Mouse (Mus musculus): ENCODE measurements around the gene Kcnc1. TPM values are rescaled to one million over a fixed set of nuclear protein-coding genes. Genes with fewer than 3 reads are reported as not detected.

The Kcnc1 gene
- polyA plus RNA-seq, 1 experiment from 2014 or later = 0.18 TPM

- no peak overlapping the region for H3K4me2 ChIP-seq (replicated peaks; ENCODE audit: low read depth)
Measured at GRCm38 (mm10) chr7:46479793-46480192, 83.5 kb downstream of the Kcnc1 start.

GRCm38 (mm10) chr7:46482099-46482531, 85.8 kb downstream of the Kcnc1 start:
- no peak overlapping the region for H3K4me3 ChIP-seq (ENCODE audit: low read depth, low read length)
- 0 out of 2 replicates have a peak, but pooled peaks cover 8% of the 10 kb centered on the region for H3K4me1 ChIP-seq (replicated peaks; ENCODE audit: control insufficient read depth, insufficient read depth)
- no peak overlapping the region for H3K9ac ChIP-seq (ENCODE audit: low read length)
- H3K9me3 ChIP-seq (ENCODE audit: control insufficient read depth, low read length) = no peaks in the 10 kb centered on the region
- WGBS = 52% methylated on average over 2 of the region's 2 CpGs
- peak; percentile 30 for DNase-seq (ENCODE audit: low spot score)
- TF ChIP-seq CTCF (IDR thresholded peaks at IDR 0.05; ENCODE audit: low read depth) = no peak
- no peak for TF ChIP-seq EP300 (optimal IDR thresholded peaks at IDR 0.05)
- no peaks in the 10 kb centered on the region for H3K36me3 ChIP-seq (ENCODE audit: control insufficient read depth, insufficient read depth, low read length)
- no peak overlapping the region for H3K4me2 ChIP-seq (replicated peaks; ENCODE audit: low read depth)
- 0 out of 2 replicates have a peak overlapping the region, but pooled peaks have one; percentile 1 for H3K27ac ChIP-seq (replicated peaks)
- no peaks in the 10 kb centered on the region for H3K27me3 ChIP-seq (ENCODE audit: control insufficient read depth, insufficient read depth, low read length)
- peak; percentile 60 for ATAC-seq (ENCODE audit: low FRiP score, low TSS enrichment)

More at GRCm38 (mm10) chr7:46479793-46480192, 83.5 kb downstream of the Kcnc1 start:
- WGBS = 59% methylated on average over 6 of the region's 6 CpGs
- Histone ChIP-seq H3K4me1 (replicated peaks; ENCODE audit: control insufficient read depth, insufficient read depth) (0 out of 2 replicates have a peak, but pooled peaks cover 8% of the 10 kb centered on the region), H3K27ac (replicated peaks) (no peak overlapping the region), H3K4me3 (ENCODE audit: low read depth, low read length) (no peak overlapping the region), H3K36me3 (ENCODE audit: control insufficient read depth, insufficient read depth, low read length) (no peaks in the 10 kb centered on the region), H3K27me3 (ENCODE audit: control insufficient read depth, insufficient read depth, low read length) (no peaks in the 10 kb centered on the region), H3K9ac (ENCODE audit: low read length) (no peak overlapping the region), H3K9me3 (ENCODE audit: control insufficient read depth, low read length) (no peaks in the 10 kb centered on the region)
- ATAC-seq (ENCODE audit: low FRiP score, low TSS enrichment) (no peak), DNase-seq (ENCODE audit: low spot score) (no peak)
- TF ChIP-seq CTCF (IDR thresholded peaks at IDR 0.05; ENCODE audit: low read depth) (no peak), EP300 (optimal IDR thresholded peaks at IDR 0.05) (no peak)

DNA sequence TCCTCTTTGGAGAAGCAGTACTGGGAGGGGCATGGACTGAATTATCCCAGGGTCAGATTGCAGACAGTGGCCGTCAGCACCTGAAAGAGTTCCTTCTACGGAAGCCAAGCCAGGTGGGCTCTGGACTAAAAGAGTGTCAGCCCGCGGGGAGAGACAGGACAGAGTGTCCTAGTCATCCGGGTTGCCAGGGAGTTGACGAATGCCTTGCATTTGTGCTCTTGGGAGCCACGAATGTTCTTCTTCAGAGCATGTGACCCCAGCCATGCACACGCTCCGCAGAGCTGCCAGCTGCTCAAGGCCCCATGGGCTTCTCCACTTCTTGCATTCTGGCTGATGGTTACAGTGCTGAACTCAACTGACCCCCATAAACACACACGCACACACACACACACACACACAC, 86.8 kb downstream of the Kcnc1 start:
- no peak overlapping the region for H3K27ac ChIP-seq (replicated peaks)
- ATAC-seq (ENCODE audit: low FRiP score, low TSS enrichment) = no peak
- H3K4me3 ChIP-seq (ENCODE audit: low read depth, low read length) = no peak overlapping the region
- no peaks in the 10 kb centered on the region for H3K9me3 ChIP-seq (ENCODE audit: control insufficient read depth, low read length)
- DNase-seq (ENCODE audit: low spot score) = no peak
- 0 out of 2 replicates have a peak, but pooled peaks cover 8% of the 10 kb centered on the region for H3K4me1 ChIP-seq (replicated peaks; ENCODE audit: control insufficient read depth, insufficient read depth)
- TF ChIP-seq CTCF (IDR thresholded peaks at IDR 0.05; ENCODE audit: low read depth) (no peak), EP300 (optimal IDR thresholded peaks at IDR 0.05) (no peak)
- H3K9ac ChIP-seq (ENCODE audit: low read length) = no peak overlapping the region
- WGBS = 57% methylated on average over 10 of the region's 10 CpGs
- H3K36me3 ChIP-seq (ENCODE audit: control insufficient read depth, insufficient read depth, low read length) = no peaks in the 10 kb centered on the region
- no peaks in the 10 kb centered on the region for H3K27me3 ChIP-seq (ENCODE audit: control insufficient read depth, insufficient read depth, low read length)
- no peak overlapping the region for H3K4me2 ChIP-seq (replicated peaks; ENCODE audit: low read depth)

DNA sequence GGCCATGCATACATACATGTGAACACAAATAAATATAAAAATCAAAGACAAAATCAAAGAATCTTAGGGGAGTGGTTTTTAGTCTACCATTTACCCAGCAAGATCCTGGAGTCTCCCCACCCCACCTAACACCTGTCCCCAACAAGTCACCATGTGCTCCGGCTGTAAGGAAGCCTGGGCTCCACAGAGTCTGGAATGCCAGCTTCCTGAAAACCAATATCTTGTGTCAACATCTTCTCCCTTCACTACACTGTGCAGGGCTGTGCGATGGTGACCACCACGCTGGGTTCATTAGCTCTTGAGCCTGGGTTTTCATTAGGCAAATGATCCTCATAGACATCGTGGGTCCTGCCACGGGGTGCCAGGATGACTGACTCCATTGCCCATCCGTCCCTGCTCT, 87.9 kb downstream of the Kcnc1 start:
- DNase-seq (ENCODE audit: low spot score) (no peak), ATAC-seq (ENCODE audit: low FRiP score, low TSS enrichment) (no peak)
- 73% methylated on average over 6 of the region's 6 CpGs for WGBS
- H3K9me3 ChIP-seq (ENCODE audit: control insufficient read depth, low read length) = no peaks in the 10 kb centered on the region
- no peak overlapping the region for H3K9ac ChIP-seq (ENCODE audit: low read length)
- H3K27me3 ChIP-seq (ENCODE audit: control insufficient read depth, insufficient read depth, low read length) = no peaks in the 10 kb centered on the region
- 0 out of 2 replicates have a peak, but pooled peaks cover 8% of the 10 kb centered on the region for H3K4me1 ChIP-seq (replicated peaks; ENCODE audit: control insufficient read depth, insufficient read depth)
- H3K27ac ChIP-seq (replicated peaks) = no peak overlapping the region
- H3K36me3 ChIP-seq (ENCODE audit: control insufficient read depth, insufficient read depth, low read length) = no peaks in the 10 kb centered on the region
- TF ChIP-seq EP300 (optimal IDR thresholded peaks at IDR 0.05) = no peak
- TF ChIP-seq CTCF (IDR thresholded peaks at IDR 0.05; ENCODE audit: low read depth) = no peak
- no peak overlapping the region for H3K4me2 ChIP-seq (replicated peaks; ENCODE audit: low read depth)
- H3K4me3 ChIP-seq (ENCODE audit: low read depth, low read length) = no peak overlapping the region

- Histone ChIP-seq H3K4me2 (replicated peaks; ENCODE audit: low read depth) (no peak overlapping the region), H3K27ac (replicated peaks) (no peak overlapping the region), H3K9me3 (ENCODE audit: control insufficient read depth, low read length) (no peaks in the 10 kb centered on the region), H3K4me1 (replicated peaks; ENCODE audit: control insufficient read depth, insufficient read depth) (0 out of 2 replicates have a peak, but pooled peaks cover 7% of the 10 kb centered on the region), H3K4me3 (ENCODE audit: low read depth, low read length) (no peak overlapping the region), H3K27me3 (ENCODE audit: control insufficient read depth, insufficient read depth, low read length) (no peaks in the 10 kb centered on the region), H3K36me3 (ENCODE audit: control insufficient read depth, insufficient read depth, low read length) (no peaks in the 10 kb centered on the region), H3K9ac (ENCODE audit: low read length) (no peak overlapping the region)
- no peak for TF ChIP-seq EP300 (optimal IDR thresholded peaks at IDR 0.05)
- no peak for TF ChIP-seq CTCF (IDR thresholded peaks at IDR 0.05; ENCODE audit: low read depth)
- ATAC-seq (ENCODE audit: low FRiP score, low TSS enrichment) (no peak), DNase-seq (ENCODE audit: low spot score) (no peak)
- WGBS = 74% methylated on average over 5 of the region's 5 CpGs
Measured at GRCm38 (mm10) chr7:46486761-46487160, 90.5 kb downstream of the Kcnc1 start.

DNA sequence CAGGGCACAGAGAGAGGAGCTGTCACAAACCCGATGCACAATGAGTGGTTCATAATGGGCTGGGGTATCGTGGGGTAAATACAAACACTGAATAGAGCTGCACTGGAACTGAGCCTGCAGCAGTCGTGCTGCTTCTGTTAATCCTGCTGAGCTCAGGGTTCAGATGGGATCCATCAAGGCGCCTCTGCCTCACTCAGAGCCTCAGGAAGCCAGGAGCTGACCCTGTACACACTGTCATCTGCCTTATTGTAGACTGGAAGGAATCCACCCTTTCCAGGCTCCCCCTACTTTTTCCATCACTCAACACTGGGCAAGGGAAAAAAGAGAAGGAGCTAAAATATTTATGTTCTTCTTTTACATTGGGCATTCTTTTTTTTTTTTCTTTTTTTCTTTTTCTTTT, 91.1 kb downstream of the Kcnc1 start:
- Histone ChIP-seq H3K27ac (replicated peaks) (no peak overlapping the region), H3K27me3 (ENCODE audit: control insufficient read depth, insufficient read depth, low read length) (no peaks in the 10 kb centered on the region)
- DNase-seq (ENCODE audit: low spot score) = no peak

More for the DNA sequence above, 91.1 kb downstream of the Kcnc1 start:
- Histone ChIP-seq H3K4me2 (replicated peaks; ENCODE audit: low read depth) (no peak overlapping the region), H3K4me1 (replicated peaks; ENCODE audit: control insufficient read depth, insufficient read depth) (0 out of 2 replicates have a peak, but pooled peaks cover 2% of the 10 kb centered on the region), H3K4me3 (ENCODE audit: low read depth, low read length) (no peak overlapping the region), H3K36me3 (ENCODE audit: control insufficient read depth, insufficient read depth, low read length) (no peaks in the 10 kb centered on the region), H3K9me3 (ENCODE audit: control insufficient read depth, low read length) (no peaks in the 10 kb centered on the region), H3K9ac (ENCODE audit: low read length) (no peak overlapping the region)
- no peak for ATAC-seq (ENCODE audit: low FRiP score, low TSS enrichment)
- WGBS = 34% methylated on average over 4 of the region's 4 CpGs
- TF ChIP-seq CTCF (IDR thresholded peaks at IDR 0.05; ENCODE audit: low read depth) (no peak), EP300 (optimal IDR thresholded peaks at IDR 0.05) (no peak)

Other genes with a start within 250 kb of the Kcnc1 start
- gene Abcc8, start 216.5 kb upstream of the Kcnc1 start, polyA plus RNA-seq (2015; fragmentation: Nextera tagmentation; extraction: Ambion mirVana) = 3.6 and 4.0 TPM in 2 replicates
- gene Ush1c, start 158.0 kb upstream of the Kcnc1 start, polyA plus RNA-seq (2015; fragmentation: Nextera tagmentation; extraction: Ambion mirVana) = 1.4 and 2.1 TPM in 2 replicates
- 0.01 TPM in 1 of 2 replicates, not detected in the other for gene Otog, start 155.5 kb upstream of the Kcnc1 start, polyA plus RNA-seq (2015; fragmentation: Nextera tagmentation; extraction: Ambion mirVana)
- 0.50 and 0.79 TPM in 2 replicates for gene Myod1, start 20.0 kb upstream of the Kcnc1 start, polyA plus RNA-seq (2015; fragmentation: Nextera tagmentation; extraction: Ambion mirVana)
- gene Sergef, start 243.3 kb downstream of the Kcnc1 start, polyA plus RNA-seq (2015; fragmentation: Nextera tagmentation; extraction: Ambion mirVana) = 10.8 and 11.4 TPM in 2 replicates